Mouse (Mus musculus): Measurements from ENCODE around the gene Gm44511. TPM values are rescaled to one million over a fixed set of nuclear protein-coding genes. Genes with fewer than 3 reads are reported as not detected.
A peak's percentile ranks its signal among the peaks of the same experiment; 100 is the strongest.

Gm44511 gene
- polyA plus RNA-seq (2014; fragmentation: Nextera tagmentation; extraction: Ambion mirVana), result not detected in 2 replicates

DNA sequence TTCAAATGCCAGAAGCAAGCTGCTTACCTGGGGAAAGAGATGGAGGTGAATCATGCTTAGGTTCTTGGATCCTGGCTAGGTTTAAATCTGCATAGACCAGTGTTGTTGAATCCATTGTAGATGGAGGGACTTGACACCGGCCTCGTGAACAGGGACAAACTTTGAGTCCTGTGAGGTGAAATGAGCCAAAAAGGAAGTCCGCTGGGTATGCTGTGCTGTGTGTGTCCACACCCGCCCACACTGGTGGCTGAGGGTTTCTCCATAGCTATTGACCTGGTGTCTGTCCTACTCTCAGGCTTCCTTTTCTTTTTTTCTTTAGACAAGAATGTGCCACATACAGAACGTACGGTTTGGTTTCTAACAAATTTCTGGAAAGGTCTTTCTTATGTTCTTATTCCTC lies at the start of gene Gm44511, which contains the start of gene Klrb1b:
TSS of gene Gm44511 (minus strand) at position 184 of the 400 bp plus-strand sequence.
TSS of gene Klrb1b (minus strand) at position 200 of the 400 bp plus-strand sequence.
- 85% methylated on average over 6 of the region's 6 CpGs for WGBS
- no peak within 1 kb of the TSS for H3K4me2 ChIP-seq (replicated peaks; ENCODE audit: low read depth, low read length)

GRCm38 (mm10) chr6:128871910-128872610 lies 45.9 kb upstream of the Gm44511 start:
- Histone ChIP-seq H3K9me3 (ENCODE audit: control insufficient read depth, low read depth, low read length) (no peaks in the 10 kb centered on the region), H3K9ac (replicated peaks; ENCODE audit: low read depth, low read length) (no peak overlapping the region), H3K36me3 (ENCODE audit: control insufficient read depth, insufficient read depth, low read length) (no peaks in the 10 kb centered on the region), H3K4me3 (ENCODE audit: low read depth, low read length) (no peak overlapping the region), H3K4me2 (replicated peaks; ENCODE audit: low read depth, low read length) (no peak overlapping the region), H3K27me3 (ENCODE audit: control insufficient read depth, insufficient read depth, low read length) (no peaks in the 10 kb centered on the region), H3K4me1 (ENCODE audit: control insufficient read depth, insufficient read depth, low read length) (no peaks in the 10 kb centered on the region), H3K27ac (ENCODE audit: low read length) (no peak overlapping the region)
- 76% methylated on average over 1 of the region's 1 CpGs for WGBS
- no peak for ATAC-seq (ENCODE audit: insufficient number of reproducible peaks, insufficient read depth, low FRiP score, low read depth)

More for the DNA sequence above, at the start of gene Gm44511, which contains the start of gene Klrb1b:
- no peak within 1 kb of the TSS for H3K27ac ChIP-seq (ENCODE audit: low read length)
- no peaks in the 10 kb centered on the region for H3K9me3 ChIP-seq (ENCODE audit: control insufficient read depth, low read depth, low read length)
- no peaks in the 10 kb centered on the region for H3K27me3 ChIP-seq (ENCODE audit: control insufficient read depth, insufficient read depth, low read length)
- no peak for ATAC-seq (ENCODE audit: insufficient number of reproducible peaks, insufficient read depth, low FRiP score, low read depth)
- no peak within 1 kb of the TSS for H3K4me3 ChIP-seq (ENCODE audit: low read depth, low read length)
- no peaks in the 10 kb centered on the region for H3K4me1 ChIP-seq (ENCODE audit: control insufficient read depth, insufficient read depth, low read length)
- no peak within 1 kb of the TSS for H3K9ac ChIP-seq (replicated peaks; ENCODE audit: low read depth, low read length)
- H3K36me3 ChIP-seq (ENCODE audit: control insufficient read depth, insufficient read depth, low read length), result no peaks in the 10 kb centered on the region

DNA sequence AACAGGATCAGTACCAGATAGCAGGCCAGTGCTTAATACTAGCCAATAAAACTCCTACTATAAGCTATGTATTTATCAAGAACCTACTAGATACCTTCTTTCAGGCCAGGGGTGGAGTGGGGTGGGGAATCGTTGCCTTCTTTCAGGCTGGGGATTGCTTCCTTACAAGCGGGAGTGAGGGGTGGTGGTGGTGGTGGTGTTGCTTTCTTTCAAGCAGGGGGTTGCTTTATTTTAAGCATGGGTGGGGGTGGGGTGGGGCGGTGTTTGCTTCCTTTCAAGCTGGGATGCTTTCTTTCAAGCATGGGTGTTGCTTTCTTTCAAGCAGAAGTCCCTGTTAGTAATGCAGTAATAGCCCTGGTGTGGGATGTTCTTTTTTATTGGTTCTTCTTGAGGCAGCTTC lies 42.7 kb upstream of the Gm44511 start:
- H3K4me2 ChIP-seq (replicated peaks; ENCODE audit: low read depth, low read length), result no peak overlapping the region
- H3K4me1 ChIP-seq (ENCODE audit: control insufficient read depth, insufficient read depth, low read length), result no peaks in the 10 kb centered on the region
- 30% methylated on average over 3 of the region's 3 CpGs for WGBS
- H3K9ac ChIP-seq (replicated peaks; ENCODE audit: low read depth, low read length), result no peak overlapping the region
- no peak overlapping the region for H3K4me3 ChIP-seq (ENCODE audit: low read depth, low read length)
- no peaks in the 10 kb centered on the region for H3K9me3 ChIP-seq (ENCODE audit: control insufficient read depth, low read depth, low read length)
- H3K36me3 ChIP-seq (ENCODE audit: control insufficient read depth, insufficient read depth, low read length), result no peaks in the 10 kb centered on the region
- no peak overlapping the region for H3K27ac ChIP-seq (ENCODE audit: low read length)
- no peak for ATAC-seq (ENCODE audit: insufficient number of reproducible peaks, insufficient read depth, low FRiP score, low read depth)
- no peaks in the 10 kb centered on the region for H3K27me3 ChIP-seq (ENCODE audit: control insufficient read depth, insufficient read depth, low read length)

DNA sequence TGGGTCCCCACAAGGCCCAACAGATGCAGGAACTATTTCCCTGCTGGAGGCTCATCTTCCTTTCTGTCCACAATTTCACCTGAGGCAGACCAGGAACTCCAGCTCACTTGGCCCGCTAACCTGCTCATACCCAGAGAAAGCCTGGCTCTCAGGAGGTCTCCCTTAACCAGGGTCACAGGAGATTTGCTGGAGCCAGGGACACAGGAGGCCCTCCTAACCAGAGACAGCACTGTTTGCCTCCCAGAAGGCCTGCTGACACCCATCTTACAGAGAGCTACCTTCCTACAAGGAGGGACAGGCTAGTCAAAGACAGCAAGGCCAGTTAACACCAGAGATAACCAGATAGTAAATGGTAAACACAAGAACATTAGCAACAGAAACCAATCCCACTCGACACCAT lies 31.9 kb upstream of the Gm44511 start:
- Histone ChIP-seq H3K27me3 (ENCODE audit: control insufficient read depth, insufficient read depth, low read length) (no peaks in the 10 kb centered on the region), H3K4me3 (ENCODE audit: low read depth, low read length) (no peak overlapping the region), H3K9me3 (ENCODE audit: control insufficient read depth, low read depth, low read length) (no peaks in the 10 kb centered on the region), H3K27ac (ENCODE audit: low read length) (no peak overlapping the region), H3K36me3 (ENCODE audit: control insufficient read depth, insufficient read depth, low read length) (no peaks in the 10 kb centered on the region), H3K4me1 (ENCODE audit: control insufficient read depth, insufficient read depth, low read length) (no peaks in the 10 kb centered on the region), H3K4me2 (replicated peaks; ENCODE audit: low read depth, low read length) (no peak overlapping the region), H3K9ac (replicated peaks; ENCODE audit: low read depth, low read length) (no peak overlapping the region)
- 80% methylated on average over 2 of the region's 2 CpGs for WGBS
- no peak for ATAC-seq (ENCODE audit: insufficient number of reproducible peaks, insufficient read depth, low FRiP score, low read depth)

GRCm38 (mm10) chr6:128856250-128856649 lies 30.1 kb upstream of the Gm44511 start:
- H3K27ac ChIP-seq (ENCODE audit: low read length), result no peak overlapping the region
- 34% methylated on average over 5 of the region's 5 CpGs for WGBS
- no peak overlapping the region for H3K4me3 ChIP-seq (ENCODE audit: low read depth, low read length)
- H3K9ac ChIP-seq (replicated peaks; ENCODE audit: low read depth, low read length), result no peak overlapping the region
- ATAC-seq (ENCODE audit: insufficient number of reproducible peaks, insufficient read depth, low FRiP score, low read depth), result peak; percentile 70; the same call in 1 of the 2 replicates
- H3K4me1 ChIP-seq (ENCODE audit: control insufficient read depth, insufficient read depth, low read length), result no peaks in the 10 kb centered on the region
- H3K4me2 ChIP-seq (replicated peaks; ENCODE audit: low read depth, low read length), result no peak overlapping the region
- no peaks in the 10 kb centered on the region for H3K36me3 ChIP-seq (ENCODE audit: control insufficient read depth, insufficient read depth, low read length)
- no peaks in the 10 kb centered on the region for H3K27me3 ChIP-seq (ENCODE audit: control insufficient read depth, insufficient read depth, low read length)
- H3K9me3 ChIP-seq (ENCODE audit: control insufficient read depth, low read depth, low read length), result no peaks in the 10 kb centered on the region

DNA sequence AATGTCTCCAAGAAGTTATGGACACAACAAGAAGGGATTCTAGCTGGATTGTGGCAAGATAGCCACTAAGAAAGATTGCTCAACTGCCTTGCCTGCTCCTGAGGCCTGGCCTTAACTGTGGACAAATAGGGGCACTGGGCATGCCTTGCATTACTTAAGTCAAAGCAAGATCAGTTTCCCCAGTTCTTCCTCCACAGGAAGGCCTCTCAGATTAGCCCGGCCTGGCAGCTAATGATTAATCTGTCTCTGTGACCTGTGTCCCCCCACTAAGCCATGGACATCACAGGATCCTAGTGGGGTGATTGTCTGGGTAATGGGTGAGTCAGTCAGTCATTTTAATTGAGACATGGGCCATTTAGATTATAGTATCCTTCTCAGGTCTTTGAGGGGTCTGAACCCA lies 29.4 kb upstream of the Gm44511 start:
- no peak overlapping the region for H3K27ac ChIP-seq (ENCODE audit: low read length)
- no peaks in the 10 kb centered on the region for H3K36me3 ChIP-seq (ENCODE audit: control insufficient read depth, insufficient read depth, low read length)
- no peaks in the 10 kb centered on the region for H3K9me3 ChIP-seq (ENCODE audit: control insufficient read depth, low read depth, low read length)
- no peak overlapping the region for H3K9ac ChIP-seq (replicated peaks; ENCODE audit: low read depth, low read length)
- no peak for ATAC-seq (ENCODE audit: insufficient number of reproducible peaks, insufficient read depth, low FRiP score, low read depth)
- no peak overlapping the region for H3K4me3 ChIP-seq (ENCODE audit: low read depth, low read length)
- no peaks in the 10 kb centered on the region for H3K27me3 ChIP-seq (ENCODE audit: control insufficient read depth, insufficient read depth, low read length)
- WGBS, result 45% methylated on average over 1 of the region's 1 CpGs
- H3K4me1 ChIP-seq (ENCODE audit: control insufficient read depth, insufficient read depth, low read length), result no peaks in the 10 kb centered on the region
- H3K4me2 ChIP-seq (replicated peaks; ENCODE audit: low read depth, low read length), result no peak overlapping the region

DNA sequence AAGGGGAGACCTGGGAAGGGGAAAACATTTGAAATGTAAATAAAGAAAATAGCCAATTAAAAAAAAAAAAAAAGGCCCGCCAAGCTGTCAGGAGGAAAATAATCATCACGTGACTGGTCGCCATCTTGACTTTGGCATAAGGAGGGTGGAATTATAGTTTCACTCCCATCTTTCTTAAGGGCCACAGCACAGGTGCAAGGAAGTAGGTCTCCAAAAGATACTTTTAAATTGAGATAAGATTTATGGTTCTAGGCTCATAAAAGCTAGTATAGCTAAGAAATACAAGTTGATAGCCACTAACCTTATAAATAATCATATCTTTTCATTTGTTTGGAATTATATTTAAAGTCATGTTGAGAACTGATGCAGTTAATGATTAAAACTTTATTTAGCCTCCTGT lies 28.8 kb upstream of the Gm44511 start:
- Histone ChIP-seq H3K27me3 (ENCODE audit: control insufficient read depth, insufficient read depth, low read length) (no peaks in the 10 kb centered on the region), H3K4me3 (ENCODE audit: low read depth, low read length) (no peak overlapping the region), H3K9me3 (ENCODE audit: control insufficient read depth, low read depth, low read length) (no peaks in the 10 kb centered on the region), H3K27ac (ENCODE audit: low read length) (no peak overlapping the region), H3K36me3 (ENCODE audit: control insufficient read depth, insufficient read depth, low read length) (no peaks in the 10 kb centered on the region), H3K9ac (replicated peaks; ENCODE audit: low read depth, low read length) (no peak overlapping the region), H3K4me2 (replicated peaks; ENCODE audit: low read depth, low read length) (no peak overlapping the region), H3K4me1 (ENCODE audit: control insufficient read depth, insufficient read depth, low read length) (no peaks in the 10 kb centered on the region)
- ATAC-seq (ENCODE audit: insufficient number of reproducible peaks, insufficient read depth, low FRiP score, low read depth), result no peak
- WGBS, result 91% methylated on average over 3 of the region's 3 CpGs

- Histone ChIP-seq H3K27ac (ENCODE audit: low read length) (no peak overlapping the region), H3K4me3 (ENCODE audit: low read depth, low read length) (no peak overlapping the region), H3K36me3 (ENCODE audit: control insufficient read depth, insufficient read depth, low read length) (no peaks in the 10 kb centered on the region), H3K27me3 (ENCODE audit: control insufficient read depth, insufficient read depth, low read length) (no peaks in the 10 kb centered on the region), H3K4me2 (replicated peaks; ENCODE audit: low read depth, low read length) (no peak overlapping the region), H3K9me3 (ENCODE audit: control insufficient read depth, low read depth, low read length) (no peaks in the 10 kb centered on the region), H3K9ac (replicated peaks; ENCODE audit: low read depth, low read length) (no peak overlapping the region), H3K4me1 (ENCODE audit: control insufficient read depth, insufficient read depth, low read length) (no peaks in the 10 kb centered on the region)
- WGBS, result 47% methylated on average over 12 of the region's 12 CpGs
- peak; percentile 60; the same call in 1 of the 2 replicates for ATAC-seq (ENCODE audit: insufficient number of reproducible peaks, insufficient read depth, low FRiP score, low read depth)
These were observed 28.1 kb upstream of the Gm44511 start for GRCm38 (mm10) chr6:128854024-128854820.
